Mouse (Mus musculus): Measurements from ENCODE around the gene Zfp341. TPM values are rescaled to one million over a fixed set of nuclear protein-coding genes. Genes with fewer than 3 reads are reported as not detected.

Gene Zfp341
- 1.1 TPM in 2 replicates for polyA plus RNA-seq (2016; fragmentation: Nextera tagmentation; extraction: Ambion mirVana)

DNA sequence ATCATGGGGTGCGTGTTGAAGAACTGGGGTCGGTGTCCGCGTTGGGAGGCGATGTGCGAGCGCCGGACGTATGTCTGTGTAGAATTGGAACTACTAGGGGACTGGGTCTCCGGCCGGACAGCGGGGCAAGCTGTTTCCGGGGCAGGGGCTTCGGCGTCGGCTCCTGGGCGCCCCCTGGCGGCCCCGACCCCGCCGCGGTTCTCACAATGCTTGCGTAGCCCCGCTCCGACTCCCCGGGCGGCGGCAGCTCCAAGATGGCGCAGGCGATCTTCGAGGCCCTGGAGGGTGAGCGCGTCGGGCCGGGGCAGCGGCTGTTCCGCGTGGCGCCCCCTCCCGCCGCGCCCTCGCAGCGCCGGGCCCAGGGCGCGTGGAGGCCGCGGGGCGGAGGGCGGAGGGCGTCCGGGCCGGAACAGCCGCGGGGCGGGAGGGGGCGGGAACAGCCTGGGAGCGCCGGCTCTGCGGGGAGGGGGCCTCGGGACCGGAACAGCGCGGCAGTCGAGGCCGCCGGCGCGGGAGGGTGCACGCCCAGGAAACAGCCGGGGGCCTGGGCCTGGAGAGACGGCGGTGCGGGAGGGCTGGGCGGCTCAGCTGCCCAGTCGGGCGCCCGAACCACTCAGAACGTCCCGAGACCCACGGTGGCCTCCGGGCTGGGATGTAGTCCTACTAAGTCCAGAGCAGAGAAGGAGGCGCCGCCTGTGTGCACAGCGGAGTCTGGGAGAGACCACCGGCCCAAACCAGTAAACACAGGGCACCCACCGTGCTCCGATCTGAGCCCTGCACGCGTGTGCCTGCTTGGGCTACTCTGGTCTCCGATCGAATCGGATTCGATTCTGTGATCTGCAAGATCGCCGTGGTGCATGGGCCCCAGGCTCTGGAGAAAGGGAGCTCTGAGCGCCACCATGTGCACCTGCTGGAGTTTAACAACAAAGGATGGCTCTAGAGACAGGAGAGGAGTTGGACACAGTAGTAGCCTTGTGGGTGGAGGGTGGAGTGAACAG lies at the start of gene Zfp341, which contains the start of gene 4930519P11Rik:
Gene Zfp341, plus strand, starts transcription at position 180 of the 998 bp plus-strand sequence.
Gene 4930519P11Rik, minus strand, starts transcription at position 320 of the 998 bp plus-strand sequence.
- H3K27ac ChIP-seq (replicated peaks) = peak within 1 kb of the TSS; percentile 99
- DNase-seq (ENCODE audit: low spot score) = peak; percentile 95
- no peaks in the 10 kb centered on the region for H3K9me3 ChIP-seq
- peaks cover 3% of the 10 kb centered on the region; the same call in 1 of the 2 replicates for H3K27me3 ChIP-seq (replicated peaks; ENCODE audit: low read depth, poor library complexity, severe bottlenecking)
- WGBS = 1% methylated on average over 97 of the region's 98 CpGs
- peaks cover 25% of the 10 kb centered on the region for H3K4me1 ChIP-seq
- peak within 1 kb of the TSS; percentile 73 for H3K4me3 ChIP-seq
- H3K36me3 ChIP-seq (replicated peaks) = no peaks in the 10 kb centered on the region

DNA sequence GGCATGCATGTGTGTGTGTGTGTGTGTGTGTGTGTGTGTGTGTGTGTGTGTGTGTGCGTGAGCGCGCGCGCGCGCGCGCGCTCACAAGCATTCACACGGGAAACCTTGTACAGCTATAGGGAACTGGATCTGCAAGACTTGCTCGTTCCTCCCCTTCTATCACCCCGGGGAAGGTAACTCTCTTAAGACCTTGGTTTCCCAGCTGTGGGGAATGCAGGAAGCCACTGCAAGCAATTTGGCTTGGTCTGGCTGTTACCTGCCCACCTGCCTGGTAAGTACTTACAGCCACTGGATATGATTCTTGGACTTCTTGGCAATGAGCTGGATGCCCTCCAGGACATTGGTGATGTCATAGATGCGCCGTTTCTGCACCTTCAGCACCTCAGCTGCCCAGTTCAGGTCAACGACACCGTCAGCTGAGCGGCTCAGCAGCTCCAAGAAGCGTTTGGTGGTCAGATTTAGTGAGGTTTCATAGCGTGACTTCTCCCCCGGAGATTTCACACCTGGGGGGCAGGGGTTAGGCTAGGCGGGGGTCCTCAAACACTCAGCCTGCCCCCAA lies 49.4 kb upstream of the Zfp341 start:
- no peaks in the 10 kb centered on the region for H3K9me3 ChIP-seq
- WGBS = 93% methylated on average over 22 of the region's 22 CpGs
- H3K36me3 ChIP-seq (replicated peaks) = peaks cover 61% of the 10 kb centered on the region
- no peak overlapping the region for H3K4me3 ChIP-seq
- H3K4me1 ChIP-seq = peaks cover 48% of the 10 kb centered on the region
- no peak overlapping the region for H3K27ac ChIP-seq (replicated peaks)
- H3K27me3 ChIP-seq (replicated peaks; ENCODE audit: low read depth, poor library complexity, severe bottlenecking) = no peaks in the 10 kb centered on the region
- no peak for DNase-seq (ENCODE audit: low spot score)

DNA sequence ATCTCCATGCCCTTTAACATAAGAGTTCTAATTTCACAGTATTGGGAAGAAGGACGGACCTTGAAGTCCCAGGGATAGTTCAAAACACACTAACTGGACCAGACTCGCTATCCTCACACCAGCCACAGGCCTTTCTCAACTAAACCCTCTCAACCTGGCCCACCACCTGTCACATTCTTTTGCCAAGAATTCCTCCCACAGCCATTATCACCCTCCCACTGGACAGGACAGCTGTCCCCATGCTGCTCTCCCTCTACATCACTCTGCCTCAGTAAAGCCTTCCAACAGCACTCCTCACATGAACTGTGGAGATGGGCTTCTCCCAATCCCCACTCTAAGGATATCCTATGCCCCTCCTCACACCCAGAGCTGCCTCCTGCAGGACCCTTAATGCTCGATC lies 47.5 kb upstream of the Zfp341 start:
- no peak overlapping the region for H3K4me3 ChIP-seq
- H3K4me1 ChIP-seq = peaks cover 44% of the 10 kb centered on the region
- no peak overlapping the region for H3K27ac ChIP-seq (replicated peaks)
- 80% methylated on average over 3 of the region's 3 CpGs for WGBS
- peaks cover 46% of the 10 kb centered on the region for H3K36me3 ChIP-seq (replicated peaks)
- H3K9me3 ChIP-seq = no peaks in the 10 kb centered on the region
- no peak for DNase-seq (ENCODE audit: low spot score)
- H3K27me3 ChIP-seq (replicated peaks; ENCODE audit: low read depth, poor library complexity, severe bottlenecking) = no peaks in the 10 kb centered on the region

DNA sequence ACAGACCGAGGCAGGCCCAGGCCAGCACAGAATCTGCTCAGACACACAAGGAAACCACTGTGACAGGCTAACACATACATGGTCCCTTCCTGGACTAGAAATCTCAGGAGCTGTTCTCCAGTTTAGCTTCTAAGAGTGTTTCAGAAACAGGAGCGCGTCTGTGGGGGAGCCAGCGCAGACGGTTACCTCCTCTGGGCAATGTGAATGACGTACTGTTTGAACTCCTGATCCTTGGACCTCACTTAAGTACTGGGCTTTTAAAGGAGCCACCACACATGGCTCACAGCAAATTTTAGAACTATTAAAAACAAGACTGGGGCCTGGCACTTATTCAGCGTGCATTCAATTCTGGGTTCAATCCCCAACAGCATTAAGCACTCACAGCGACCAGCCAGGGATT lies 46.5 kb upstream of the Zfp341 start:
- Histone ChIP-seq H3K36me3 (replicated peaks) (peaks cover 36% of the 10 kb centered on the region), H3K9me3 (no peaks in the 10 kb centered on the region), H3K4me3 (no peak overlapping the region), H3K27ac (replicated peaks) (no peak overlapping the region), H3K27me3 (replicated peaks; ENCODE audit: low read depth, poor library complexity, severe bottlenecking) (no peaks in the 10 kb centered on the region), H3K4me1 (peaks cover 50% of the 10 kb centered on the region)
- WGBS = 59% methylated on average over 8 of the region's 8 CpGs
- no peak for DNase-seq (ENCODE audit: low spot score)

DNA sequence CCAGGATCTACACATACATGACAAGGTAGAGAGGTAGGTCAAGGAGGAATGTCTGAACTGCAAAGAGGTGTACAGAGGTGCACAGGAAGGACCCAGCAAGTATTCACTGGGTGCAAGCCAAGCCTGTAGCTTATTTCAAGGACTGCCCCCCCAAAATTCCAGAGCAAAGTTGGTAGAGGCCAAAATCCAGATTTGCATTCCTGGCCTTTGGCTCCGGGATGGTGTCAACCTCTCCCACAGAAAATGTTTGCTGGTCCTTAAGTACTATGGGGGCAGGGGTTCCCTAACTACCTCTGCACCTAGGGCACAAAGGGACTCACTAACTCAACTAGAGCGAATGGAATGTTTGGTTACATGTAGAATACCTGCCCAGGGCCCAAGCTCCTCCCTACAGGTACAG lies 45.3 kb upstream of the Zfp341 start:
- peak overlapping the region; percentile 97; the same call in 1 of the 2 replicates for H3K27ac ChIP-seq (replicated peaks)
- no peaks in the 10 kb centered on the region for H3K9me3 ChIP-seq
- peak overlapping the region; percentile 90 for H3K4me3 ChIP-seq
- H3K4me1 ChIP-seq = peaks cover 50% of the 10 kb centered on the region
- WGBS = 79% methylated on average over 2 of the region's 2 CpGs
- DNase-seq (ENCODE audit: low spot score) = no peak
- H3K36me3 ChIP-seq (replicated peaks) = peaks cover 24% of the 10 kb centered on the region
- no peaks in the 10 kb centered on the region for H3K27me3 ChIP-seq (replicated peaks; ENCODE audit: low read depth, poor library complexity, severe bottlenecking)

DNA sequence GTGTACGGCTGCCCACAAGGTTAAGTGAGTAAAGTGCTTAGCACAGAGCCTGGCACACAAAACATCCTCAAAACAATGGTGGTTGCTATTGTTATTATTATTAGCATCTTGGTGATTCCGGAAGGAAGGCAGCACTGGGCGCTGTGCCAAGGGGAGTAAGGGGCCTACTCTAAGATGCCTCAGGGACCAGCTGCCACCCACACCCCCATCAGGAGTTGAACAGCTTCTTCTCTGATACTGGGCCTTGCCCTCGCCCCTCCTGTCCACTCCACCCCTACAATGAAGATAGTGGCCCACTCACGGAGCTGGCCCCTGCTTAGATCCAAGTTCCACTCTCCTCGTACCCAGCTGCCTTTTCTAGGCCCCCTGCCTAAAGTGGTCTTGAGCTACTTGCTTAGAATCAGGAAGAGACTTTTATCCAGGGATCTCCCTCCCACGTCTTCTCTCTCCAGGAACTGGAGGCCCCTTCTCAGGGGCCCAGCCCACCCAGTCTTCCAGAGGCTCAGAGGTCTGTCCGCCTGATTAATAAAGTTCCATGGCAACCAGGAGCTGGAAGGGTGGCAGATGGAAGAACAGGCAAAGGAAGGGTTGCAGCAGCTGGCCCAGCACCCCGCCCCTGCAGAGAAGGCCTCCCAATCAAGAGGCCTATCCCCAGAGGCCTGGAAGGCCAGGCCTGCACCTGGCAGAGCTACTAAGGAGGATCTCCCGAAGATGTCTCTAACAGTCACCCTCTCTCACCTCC lies 44.6 kb upstream of the Zfp341 start:
- peak; percentile 51 for DNase-seq (ENCODE audit: low spot score)
- H3K9me3 ChIP-seq = no peaks in the 10 kb centered on the region
- H3K27ac ChIP-seq (replicated peaks) = peak overlapping the region; percentile 97
- WGBS = 25% methylated on average over 10 of the region's 10 CpGs
- no peaks in the 10 kb centered on the region for H3K27me3 ChIP-seq (replicated peaks; ENCODE audit: low read depth, poor library complexity, severe bottlenecking)
- peak overlapping the region; percentile 90 for H3K4me3 ChIP-seq
- peaks cover 50% of the 10 kb centered on the region for H3K4me1 ChIP-seq
- peaks cover 17% of the 10 kb centered on the region for H3K36me3 ChIP-seq (replicated peaks)

DNA sequence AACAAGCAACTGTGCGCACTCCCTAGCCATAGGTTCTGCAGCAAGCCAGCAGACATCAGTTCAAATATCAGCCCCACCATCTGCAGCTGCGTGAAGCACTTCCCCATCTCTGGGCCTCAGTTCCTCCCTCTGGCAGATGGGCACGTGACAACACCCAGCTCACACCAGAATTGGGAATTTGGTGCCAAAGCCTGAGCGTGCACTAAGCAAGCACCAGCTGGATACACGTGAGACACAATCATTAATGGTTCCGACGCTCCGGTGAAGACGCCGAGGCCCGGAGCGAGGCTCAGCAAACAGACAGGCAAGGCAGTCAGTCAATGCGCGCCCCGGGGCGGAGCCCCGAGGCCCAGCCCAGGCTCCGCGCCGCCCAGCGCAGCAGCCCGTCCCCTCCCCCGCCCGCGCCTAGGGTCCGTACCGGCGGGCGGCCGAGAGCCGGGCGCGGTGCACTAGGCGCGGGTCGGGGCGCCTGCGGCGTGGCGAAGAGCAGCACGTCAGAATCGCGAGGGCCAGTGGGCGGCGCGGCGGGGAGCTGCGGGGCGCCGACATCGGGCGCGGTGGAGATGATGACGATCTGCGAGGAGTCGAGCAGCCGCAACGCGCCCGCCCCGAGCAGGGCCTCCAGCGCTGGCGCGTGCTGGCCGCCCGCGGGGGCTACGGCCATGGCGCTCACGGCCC lies 43.9 kb upstream of the Zfp341 start:
- peak overlapping the region; percentile 90 for H3K4me3 ChIP-seq
- H3K9me3 ChIP-seq = no peaks in the 10 kb centered on the region
- DNase-seq (ENCODE audit: low spot score) = peak; percentile 83
- H3K27me3 ChIP-seq (replicated peaks; ENCODE audit: low read depth, poor library complexity, severe bottlenecking) = no peaks in the 10 kb centered on the region
- WGBS = under 1% methylated on average over 70 of the region's 70 CpGs
- H3K36me3 ChIP-seq (replicated peaks) = peaks cover 10% of the 10 kb centered on the region
- peaks cover 50% of the 10 kb centered on the region for H3K4me1 ChIP-seq
- H3K27ac ChIP-seq (replicated peaks) = peak overlapping the region; percentile 97

DNA sequence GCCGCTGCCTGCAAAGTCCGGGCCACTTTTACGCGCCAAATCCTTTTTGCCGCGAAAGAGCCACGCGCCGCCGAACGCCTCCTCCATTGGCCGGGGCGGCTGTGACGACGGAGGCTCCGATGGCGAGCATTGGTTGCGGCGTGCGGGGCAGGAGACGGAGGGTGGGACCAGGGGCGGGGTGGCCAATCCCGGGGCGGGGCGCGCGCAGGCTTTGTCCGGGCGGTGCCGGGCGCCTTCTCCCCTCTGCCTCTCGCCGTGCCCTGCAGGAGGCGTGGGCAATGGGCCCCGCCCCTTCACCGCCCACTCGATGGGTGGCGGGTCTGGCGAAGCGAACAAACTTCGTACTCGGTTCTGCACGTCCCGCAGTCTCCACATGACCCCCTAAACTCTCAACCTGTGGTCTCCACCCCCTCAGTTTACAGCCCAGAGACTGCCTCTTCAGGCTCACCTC lies 43.2 kb upstream of the Zfp341 start, which contains the start of gene E2f1:
Gene E2f1, minus strand, starts transcription at position 57 of the 451 bp plus-strand sequence.
- under 1% methylated on average over 44 of the region's 44 CpGs for WGBS
- Histone ChIP-seq H3K27ac (replicated peaks) (peak within 1 kb of the TSS; percentile 97), H3K36me3 (replicated peaks) (0 out of 2 replicates have a peak, but pooled peaks cover 4% of the 10 kb centered on the region), H3K9me3 (no peaks in the 10 kb centered on the region), H3K4me1 (peaks cover 52% of the 10 kb centered on the region), H3K4me3 (peak within 1 kb of the TSS; percentile 90), H3K27me3 (replicated peaks; ENCODE audit: low read depth, poor library complexity, severe bottlenecking) (no peaks in the 10 kb centered on the region)
- DNase-seq (ENCODE audit: low spot score) = peak; percentile 100

DNA sequence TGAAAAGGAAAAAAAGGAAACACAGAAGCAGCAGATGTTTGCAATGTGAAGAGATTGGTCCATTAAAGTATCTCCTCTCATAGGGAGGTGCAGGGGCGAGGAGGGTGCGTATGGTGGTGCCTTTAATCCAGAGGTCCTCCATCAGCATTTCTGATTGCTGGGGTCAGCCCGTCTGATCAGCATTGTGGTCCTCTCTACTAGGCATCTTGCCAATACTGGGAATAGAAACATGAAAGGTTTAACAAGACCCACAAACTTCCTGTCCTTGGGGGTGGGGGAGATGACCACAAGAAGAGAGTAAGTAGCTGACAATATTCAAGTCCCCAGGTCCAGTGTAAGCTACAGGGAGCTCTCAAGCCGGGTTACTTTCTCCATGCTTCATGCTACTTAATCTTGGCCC lies 42.4 kb upstream of the Zfp341 start:
- WGBS = 79% methylated on average over 4 of the region's 4 CpGs
- Histone ChIP-seq H3K36me3 (replicated peaks) (no peaks in the 10 kb centered on the region), H3K9me3 (no peaks in the 10 kb centered on the region), H3K27ac (replicated peaks) (no peak overlapping the region; the same call in 1 of the 2 replicates), H3K27me3 (replicated peaks; ENCODE audit: low read depth, poor library complexity, severe bottlenecking) (no peaks in the 10 kb centered on the region), H3K4me3 (peak overlapping the region; percentile 90), H3K4me1 (peaks cover 48% of the 10 kb centered on the region)
- DNase-seq (ENCODE audit: low spot score) = no peak

DNA sequence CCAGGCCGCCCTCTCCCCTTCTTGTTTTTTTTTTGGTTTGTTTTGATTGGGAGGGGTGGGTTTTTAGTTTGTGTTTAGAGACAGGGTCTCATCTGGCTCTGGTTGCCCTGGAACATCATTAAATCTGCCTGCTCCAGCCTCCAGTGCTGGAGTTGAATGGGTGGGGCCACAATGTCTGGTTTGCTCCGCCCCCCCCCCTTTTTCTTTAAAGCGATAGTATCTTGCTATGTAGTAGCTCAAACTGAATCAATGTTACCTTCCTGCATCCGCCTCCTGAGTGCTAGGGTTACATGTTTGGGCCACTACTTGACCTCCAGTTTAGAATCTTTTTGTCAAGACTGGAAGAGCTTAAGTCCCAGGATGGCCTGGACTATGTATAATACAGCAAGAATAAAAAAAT lies 41.8 kb upstream of the Zfp341 start:
- 81% methylated on average over 4 of the region's 4 CpGs for WGBS
- no peak overlapping the region for H3K27ac ChIP-seq (replicated peaks)

DNA sequence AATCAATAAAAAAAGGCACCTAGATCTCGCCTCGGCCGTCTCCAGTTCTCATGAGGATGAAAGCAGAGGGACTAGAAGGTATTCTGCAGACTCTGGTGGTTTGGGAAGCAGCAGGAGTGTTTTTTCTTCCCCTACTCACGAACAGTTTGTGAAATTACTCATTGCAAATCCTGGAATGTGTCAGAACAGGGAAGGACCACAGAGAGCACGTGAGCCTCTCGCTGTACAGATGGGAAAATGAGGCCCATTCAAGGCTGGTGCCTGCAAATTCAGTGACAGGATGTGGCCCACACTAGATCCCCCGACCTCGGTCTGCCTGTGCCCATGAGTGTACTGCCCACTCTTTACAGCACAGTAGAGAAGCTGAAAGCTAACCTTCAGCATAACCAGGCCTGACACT lies 41.1 kb upstream of the Zfp341 start:
- 82% methylated on average over 8 of the region's 8 CpGs for WGBS
- Histone ChIP-seq H3K36me3 (replicated peaks) (no peaks in the 10 kb centered on the region), H3K27ac (replicated peaks) (no peak overlapping the region), H3K27me3 (replicated peaks; ENCODE audit: low read depth, poor library complexity, severe bottlenecking) (no peaks in the 10 kb centered on the region), H3K9me3 (no peaks in the 10 kb centered on the region), H3K4me1 (peaks cover 44% of the 10 kb centered on the region), H3K4me3 (no peak overlapping the region)
- DNase-seq (ENCODE audit: low spot score) = no peak

More for the DNA sequence above, 41.8 kb upstream of the Zfp341 start:
- H3K27me3 ChIP-seq (replicated peaks; ENCODE audit: low read depth, poor library complexity, severe bottlenecking) = no peaks in the 10 kb centered on the region
- H3K4me1 ChIP-seq = peaks cover 44% of the 10 kb centered on the region
- DNase-seq (ENCODE audit: low spot score) = no peak
- no peaks in the 10 kb centered on the region for H3K36me3 ChIP-seq (replicated peaks)
- H3K4me3 ChIP-seq = no peak overlapping the region
- H3K9me3 ChIP-seq = no peaks in the 10 kb centered on the region

Measured in embryonic facial prominence, embryonic 10.5 days (tissue).